Mouse (Mus musculus): Measurements from ENCODE around the gene Rac1.

- TF ChIP-seq CTCF (IDR thresholded peaks at IDR 0.05): no peak
- no peak for TF ChIP-seq POLR2A (IDR thresholded peaks at IDR 0.05; ENCODE audit: insufficient read depth, low read depth, low read length)
- no peak for TF ChIP-seq EP300 (IDR thresholded peaks at IDR 0.05; ENCODE audit: insufficient read depth, low read depth, low read length)
Observed at GRCm38 (mm10) chr5:143465156-143466085, 62.4 kb downstream of the Rac1 start.

All from heart, adult 2 months (tissue).